Mouse (Mus musculus): ENCODE results near the gene Mfap1b. TPM values are rescaled to one million over a fixed set of nuclear protein-coding genes. Genes with fewer than 3 reads are reported as not detected.
"Not testable (repeated sequence)": the region's sequence is repeated elsewhere in the genome, so short reads cannot be mapped to it uniquely, and the experiment has no call there.

Gene Mfap1b
- polyA plus RNA-seq, 1 experiment from 2014 or later, result 25.5 TPM

GRCm38 (mm10) chr2:121483576-121483975, 9.7 kb upstream of the Mfap1b start:
- H3K27ac ChIP-seq (ENCODE audit: low read depth, low read length), result no peak overlapping the region
- no peaks in the 10 kb centered on the region for H3K9me3 ChIP-seq (ENCODE audit: control insufficient read depth)
- TF ChIP-seq CTCF (IDR thresholded peaks at IDR 0.05; ENCODE audit: low read depth), result no peak
- no peaks in the 10 kb centered on the region for H3K27me3 ChIP-seq (replicated peaks; ENCODE audit: control insufficient read depth, insufficient read depth, low read length)
- H3K4me3 ChIP-seq (ENCODE audit: low read depth, low read length), result no peak overlapping the region
- ATAC-seq, result no peak
- no peak overlapping the region for H3K9ac ChIP-seq (ENCODE audit: low read depth, low read length)
- H3K4me2 ChIP-seq (replicated peaks; ENCODE audit: low read depth), result no peak overlapping the region
- 61% methylated on average over 8 of the region's 8 CpGs for WGBS
- H3K4me1 ChIP-seq (replicated peaks; ENCODE audit: control insufficient read depth, insufficient read depth, low read length), result no peaks in the 10 kb centered on the region
- H3K36me3 ChIP-seq (ENCODE audit: control insufficient read depth, insufficient read depth), result no peaks in the 10 kb centered on the region

DNA sequence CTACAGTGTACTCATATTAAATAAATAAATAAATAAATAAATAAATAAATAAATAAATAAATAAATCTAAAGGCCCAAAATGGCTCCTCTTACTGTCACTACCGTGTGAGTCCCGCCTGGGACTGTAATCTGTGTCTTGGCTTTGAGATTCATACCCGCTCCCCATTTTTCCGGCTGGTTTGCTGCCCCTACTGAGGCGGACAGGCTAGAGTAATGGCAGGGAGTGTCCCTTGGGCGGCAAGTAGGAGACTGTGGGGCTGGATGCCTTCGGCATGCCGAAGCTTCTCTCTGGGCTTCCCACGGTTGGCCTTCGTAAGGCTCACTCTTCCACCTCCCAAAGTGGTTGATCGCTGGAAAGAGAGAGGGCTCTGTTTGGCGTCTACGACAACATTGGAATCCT, 7.0 kb upstream of the Mfap1b start:
- ATAC-seq; H3K4me1 ChIP-seq (replicated peaks; ENCODE audit: control insufficient read depth, insufficient read depth, low read length); H3K4me3 ChIP-seq (ENCODE audit: low read depth, low read length); H3K9ac ChIP-seq (ENCODE audit: low read depth, low read length); H3K36me3 ChIP-seq (ENCODE audit: control insufficient read depth, insufficient read depth); H3K27me3 ChIP-seq (replicated peaks; ENCODE audit: control insufficient read depth, insufficient read depth, low read length); H3K9me3 ChIP-seq (ENCODE audit: control insufficient read depth); H3K4me2 ChIP-seq (replicated peaks; ENCODE audit: low read depth); H3K27ac ChIP-seq (ENCODE audit: low read depth, low read length): not testable (repeated sequence)
- WGBS, result 82% methylated on average over 13 of the region's 13 CpGs

DNA sequence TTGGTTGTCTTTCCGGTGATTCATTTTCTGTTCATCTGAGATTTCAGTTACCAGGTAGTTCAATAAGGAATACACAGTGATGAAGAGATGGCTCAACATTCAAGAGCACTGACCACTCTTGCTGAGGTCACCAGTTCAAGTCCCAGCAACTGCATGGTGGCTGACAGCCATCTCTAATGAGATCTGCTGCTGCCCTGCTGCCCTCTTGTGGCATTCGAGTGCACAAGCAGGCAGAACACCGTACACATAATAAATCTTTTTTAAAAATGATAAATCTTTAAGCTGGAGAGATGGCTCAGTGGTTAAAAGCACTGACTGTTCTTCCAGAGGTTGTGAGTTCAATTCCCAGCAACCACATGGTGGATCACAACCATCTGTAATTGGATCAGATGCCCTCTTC, 6.6 kb upstream of the Mfap1b start:
- WGBS, result 54% methylated on average over 3 of the region's 3 CpGs
- Histone ChIP-seq H3K27me3 (replicated peaks; ENCODE audit: control insufficient read depth, insufficient read depth, low read length) (no peaks in the 10 kb centered on the region), H3K36me3 (ENCODE audit: control insufficient read depth, insufficient read depth) (no peaks in the 10 kb centered on the region), H3K9ac (ENCODE audit: low read depth, low read length) (no peak overlapping the region), H3K9me3 (ENCODE audit: control insufficient read depth) (no peaks in the 10 kb centered on the region), H3K4me2 (replicated peaks; ENCODE audit: low read depth) (no peak overlapping the region), H3K4me3 (ENCODE audit: low read depth, low read length) (no peak overlapping the region), H3K27ac (ENCODE audit: low read depth, low read length) (no peak overlapping the region), H3K4me1 (replicated peaks; ENCODE audit: control insufficient read depth, insufficient read depth, low read length) (no peaks in the 10 kb centered on the region)
- peak; percentile 74 for TF ChIP-seq CTCF (IDR thresholded peaks at IDR 0.05; ENCODE audit: low read depth)
- no peak for ATAC-seq

- ATAC-seq, result no peak
- no peak for TF ChIP-seq CTCF (IDR thresholded peaks at IDR 0.05; ENCODE audit: low read depth)
- WGBS, result 91% methylated on average over 3 of the region's 3 CpGs
These were observed 3.8 kb upstream of the Mfap1b start for GRCm38 (mm10) chr2:121477491-121478266.

GRCm38 (mm10) chr2:121475306-121475705, 1.4 kb upstream of the Mfap1b start:
- not testable (repeated sequence) for H3K27me3 ChIP-seq (replicated peaks; ENCODE audit: control insufficient read depth, insufficient read depth, low read length); H3K36me3 ChIP-seq (ENCODE audit: control insufficient read depth, insufficient read depth); H3K9ac ChIP-seq (ENCODE audit: low read depth, low read length); H3K4me1 ChIP-seq (replicated peaks; ENCODE audit: control insufficient read depth, insufficient read depth, low read length); ATAC-seq; H3K4me2 ChIP-seq (replicated peaks; ENCODE audit: low read depth); H3K27ac ChIP-seq (ENCODE audit: low read depth, low read length); H3K4me3 ChIP-seq (ENCODE audit: low read depth, low read length); H3K9me3 ChIP-seq (ENCODE audit: control insufficient read depth)
- 96% methylated on average over 2 of the region's 2 CpGs for WGBS

More at GRCm38 (mm10) chr2:121477491-121478266, 3.8 kb upstream of the Mfap1b start:
- Histone ChIP-seq H3K4me2 (replicated peaks; ENCODE audit: low read depth) (no peak overlapping the region), H3K36me3 (ENCODE audit: control insufficient read depth, insufficient read depth) (no peaks in the 10 kb centered on the region), H3K9ac (ENCODE audit: low read depth, low read length) (no peak overlapping the region), H3K27me3 (replicated peaks; ENCODE audit: control insufficient read depth, insufficient read depth, low read length) (no peaks in the 10 kb centered on the region), H3K4me3 (ENCODE audit: low read depth, low read length) (no peak overlapping the region), H3K9me3 (ENCODE audit: control insufficient read depth) (no peaks in the 10 kb centered on the region), H3K4me1 (replicated peaks; ENCODE audit: control insufficient read depth, insufficient read depth, low read length) (no peaks in the 10 kb centered on the region), H3K27ac (ENCODE audit: low read depth, low read length) (no peak overlapping the region)

DNA sequence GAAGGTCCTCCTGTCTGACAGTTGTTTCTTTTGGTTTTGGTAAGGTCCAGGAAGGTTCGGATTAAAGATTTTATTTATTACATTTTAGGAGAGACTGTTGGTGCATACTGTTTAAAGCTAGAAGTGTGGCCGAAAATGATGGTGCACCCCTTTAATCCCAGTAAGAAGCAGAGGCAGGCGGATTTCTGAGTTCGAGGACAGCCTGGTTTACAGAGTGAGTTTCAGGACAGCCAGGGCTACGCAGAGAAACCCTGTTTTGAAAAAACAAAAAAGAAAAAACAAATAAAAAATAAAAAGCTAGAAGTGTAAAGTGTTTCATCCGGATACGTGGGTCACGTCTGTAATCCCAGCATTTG, 291 bp upstream of the Mfap1b start:
- Histone ChIP-seq H3K27me3 (replicated peaks; ENCODE audit: control insufficient read depth, insufficient read depth, low read length) (no peaks in the 10 kb centered on the region), H3K4me3 (ENCODE audit: low read depth, low read length) (peak overlapping the region; percentile 67), H3K9ac (ENCODE audit: low read depth, low read length) (peak overlapping the region; percentile 57; the same call in 1 of the 2 replicates), H3K27ac (ENCODE audit: low read depth, low read length) (peak overlapping the region; percentile 70), H3K4me2 (replicated peaks; ENCODE audit: low read depth) (peak overlapping the region; percentile 75), H3K36me3 (ENCODE audit: control insufficient read depth, insufficient read depth) (no peaks in the 10 kb centered on the region), H3K9me3 (ENCODE audit: control insufficient read depth) (no peaks in the 10 kb centered on the region), H3K4me1 (replicated peaks; ENCODE audit: control insufficient read depth, insufficient read depth, low read length) (no peaks in the 10 kb centered on the region)
- WGBS, result 27% methylated on average over 8 of the region's 8 CpGs
- TF ChIP-seq CTCF (IDR thresholded peaks at IDR 0.05; ENCODE audit: low read depth), result no peak
- ATAC-seq, result 0 out of 2 replicates have a peak, but pooled peaks have one; percentile 8
